Mouse (Mus musculus) heart, postnatal 0 days (tissue): Measurements from ENCODE around the gene Atl2. TPM values are rescaled to one million over a fixed set of nuclear protein-coding genes. Genes with fewer than 3 reads are reported as not detected.

ENCODE experiments used
- ATAC-seq: fragments of 200-750 bp; cut with Nextera tagmentation; 2 replicates; pipeline ENCODE4 v1.8.0; 2017; ENCODE audit warnings: low read depth, moderate number of reproducible peaks, moderate library complexity; ENCODE audit not compliant: insufficient read depth
- DNase-seq: peaks from one replicate; pipeline ENCODE4 v3.0.0-alpha.2; 2016; ENCODE audit warnings: low spot score
- H3K27ac ChIP-seq: fragments of 300-500 bp; sonication (generic); 2 replicates; pipeline ENCODE4 v1.5.1; 2014; ENCODE audit warnings: low read depth, mild to moderate bottlenecking
- H3K27me3 ChIP-seq: fragments of 300-500 bp; sonication (generic); 2 replicates; pipeline ENCODE4 v1.6.1; 2014; ENCODE audit warnings: low read length, mixed read lengths; ENCODE audit not compliant: control insufficient read depth, insufficient read depth
- H3K36me3 ChIP-seq: fragments of 300-500 bp; sonication (generic); replicated peaks from 2 replicates; pipeline ENCODE4 v1.6.1; 2014; ENCODE audit warnings: low read length, mixed read lengths; ENCODE audit not compliant: control insufficient read depth, insufficient read depth
- H3K4me1 ChIP-seq: fragments of 300-500 bp; sonication (generic); 2 replicates; pipeline ENCODE4 v1.6.1; 2014; ENCODE audit warnings: antibody characterized with exemption; ENCODE audit not compliant: control insufficient read depth, insufficient read depth
- H3K4me2 ChIP-seq: fragments of 300-500 bp; sonication (generic); 2 replicates; pipeline ENCODE4 v1.6.1; 2014; ENCODE audit warnings: low read depth, mild to moderate bottlenecking, low read length, moderate library complexity
- H3K4me3 ChIP-seq: fragments of 300-500 bp; sonication (generic); 2 replicates; pipeline ENCODE4 v1.5.1; 2014; ENCODE audit warnings: low read depth, low read length
- H3K9ac ChIP-seq: fragments of 300-500 bp; sonication (generic); replicated peaks from 2 replicates; pipeline ENCODE4 v1.6.1; 2014; ENCODE audit warnings: low read depth, low read length, mixed read lengths
- H3K9me3 ChIP-seq: fragments of 300-500 bp; sonication (generic); replicated peaks from 2 replicates; pipeline ENCODE4 v1.6.1; 2016; ENCODE audit warnings: low read length; ENCODE audit not compliant: control insufficient read depth
- CTCF ChIP-seq: IDR thresholded peaks from 2 replicates; pipeline ENCODE4 v1.5.1; 2016; ENCODE audit warnings: antibody characterized with exemption, control low read depth, low read depth
- EP300 ChIP-seq: IDR thresholded peaks from 2 replicates; pipeline ENCODE4 v1.6.1; 2016; ENCODE audit warnings: antibody characterized with exemption, low read depth
- WGBS: fragments of 180-500 bp; shearing (Covaris S2); extraction: QIAGEN DNeasy Blood & Tissue Kit; methylation state at CpG from one replicate; pipeline ENCODE4 v1.1.7; 2014; 5-methylcytosine and 5-hydroxymethylcytosine counted together
- polyA plus RNA-seq: library from polyadenylated mRNA; unstranded; fragments of >200 nt; fragmentation: Nextera tagmentation; extraction: Ambion mirVana; gene quantifications from 2 replicates; pipeline ENCODE4 v1.2.1, GENCODE M21; 2015
- total RNA-seq: library from RNA; depleted of rRNA; stranded (reverse); fragments of >200 nt; gene quantifications from 2 replicates; pipeline ENCODE4 v1.2.3, GENCODE M21; 2014; ENCODE audit warnings: low replicate concordance; rRNA removed

Atl2 gene
- total and polyA plus RNA-seq, 2 experiments from 2014 or later: 11.3 to 20.2 TPM

GRCm38 (mm10) chr17:79807237-79807930, 88.5 kb downstream of the Atl2 start:
- Histone ChIP-seq H3K4me3 (no peak overlapping the region), H3K9me3 (no peaks in the 10 kb centered on the region), H3K4me2 (no peak overlapping the region), H3K9ac (no peak overlapping the region), H3K27ac (no peak overlapping the region), H3K36me3 (no peaks in the 10 kb centered on the region), H3K4me1 (no peaks in the 10 kb centered on the region), H3K27me3 (no peaks in the 10 kb centered on the region)
- ATAC-seq: no peak
- WGBS: 86% methylated on average over 8 of the region's 8 CpGs
- TF ChIP-seq EP300: no peak
- no peak for DNase-seq

- Histone ChIP-seq H3K36me3 (no peaks in the 10 kb centered on the region), H3K4me1 (no peaks in the 10 kb centered on the region), H3K9ac (no peak overlapping the region), H3K4me3 (no peak overlapping the region), H3K27me3 (no peaks in the 10 kb centered on the region), H3K27ac (no peak overlapping the region), H3K4me2 (no peak overlapping the region), H3K9me3 (no peaks in the 10 kb centered on the region)
- DNase-seq (no peak), ATAC-seq (no peak)
- 57% methylated on average over 2 of the region's 2 CpGs for WGBS
- TF ChIP-seq EP300: no peak
- no peak for TF ChIP-seq CTCF
These were observed 91.2 kb downstream of the Atl2 start for GRCm38 (mm10) chr17:79804747-79805146.

- TF ChIP-seq CTCF (no peak), EP300 (no peak)
- DNase-seq (no peak), ATAC-seq (no peak)
- no peak overlapping the region for H3K4me2 ChIP-seq
- no peaks in the 10 kb centered on the region for H3K36me3 ChIP-seq
- no peak overlapping the region for H3K9ac ChIP-seq
- no peaks in the 10 kb centered on the region for H3K9me3 ChIP-seq
- no peaks in the 10 kb centered on the region for H3K4me1 ChIP-seq
- no peak overlapping the region for H3K4me3 ChIP-seq
- 74% methylated on average over 7 of the region's 7 CpGs for WGBS
- H3K27me3 ChIP-seq: no peaks in the 10 kb centered on the region
- no peak overlapping the region for H3K27ac ChIP-seq
These were observed 93.9 kb downstream of the Atl2 start for GRCm38 (mm10) chr17:79802056-79802455.

- no peak overlapping the region for H3K4me2 ChIP-seq
- ATAC-seq: no peak
- H3K4me1 ChIP-seq: no peaks in the 10 kb centered on the region
- no peak for DNase-seq
- no peaks in the 10 kb centered on the region for H3K36me3 ChIP-seq
- no peak overlapping the region for H3K9ac ChIP-seq
- no peak overlapping the region for H3K4me3 ChIP-seq
- no peak for TF ChIP-seq CTCF
- TF ChIP-seq EP300: no peak
- H3K27ac ChIP-seq: no peak overlapping the region
- H3K27me3 ChIP-seq: no peaks in the 10 kb centered on the region
- 94% methylated on average over 10 of the region's 10 CpGs for WGBS
- no peaks in the 10 kb centered on the region for H3K9me3 ChIP-seq
These were observed 97.1 kb downstream of the Atl2 start for GRCm38 (mm10) chr17:79798831-79799230.

Other genes starting within 250 kb of the Atl2 start
- 4.4 and 12.5 TPM in 2 replicates for gene Cyp1b1, start 181.1 kb downstream of the Atl2 start, total RNA-seq
- 2.0 and 2.4 TPM in 2 replicates for gene Cyp1b1, start 181.1 kb downstream of the Atl2 start, polyA plus RNA-seq
- gene Hnrnpll, start 166.2 kb upstream of the Atl2 start, total RNA-seq: 36.8 and 37.5 TPM in 2 replicates
- gene Hnrnpll, start 166.2 kb upstream of the Atl2 start, polyA plus RNA-seq: 19.0 TPM in 2 replicates
- 15.4 and 19.7 TPM in 2 replicates for gene Galm, start 231.3 kb upstream of the Atl2 start, total RNA-seq
- gene Galm, start 231.3 kb upstream of the Atl2 start, polyA plus RNA-seq: 9.6 and 10.7 TPM in 2 replicates